Mouse (Mus musculus) lung, postnatal 4 days (tissue): Measurements from ENCODE around the gene Ifna6.

Experiments used
- DNase-seq, 2 experiments: peaks; one replicate each; pipeline ENCODE4 v3.0.0; 2021

Gene Ifna6

GRCm38 (mm10) chr4:88849698-88850097, 22.5 kb downstream of the Ifna6 start, which contains the start of gene Ifna1:
Ifna1 (plus strand) TSS chr4:88850087.
- DNase-seq = no peak

GRCm38 (mm10) chr4:88851026-88851763, 24.0 kb downstream of the Ifna6 start:
- no peak for DNase-seq

- DNase-seq = no peak
These were observed 32.0 kb downstream of the Ifna6 start for GRCm38 (mm10) chr4:88859214-88859613.

- DNase-seq = no peak
These were observed 36.1 kb downstream of the Ifna6 start for GRCm38 (mm10) chr4:88863309-88863708.

- DNase-seq = peak in 1 of 2 experiments; percentile 9
These were observed 37.4 kb downstream of the Ifna6 start for GRCm38 (mm10) chr4:88864599-88864998.

- DNase-seq = no peak
These were observed 37.9 kb downstream of the Ifna6 start for GRCm38 (mm10) chr4:88865011-88865569.

- peak; percentile 71 to 85 for DNase-seq
These were observed 40.2 kb downstream of the Ifna6 start for GRCm38 (mm10) chr4:88867366-88867925.

GRCm38 (mm10) chr4:88867926-88868911, 41.0 kb downstream of the Ifna6 start:
- DNase-seq = peak; percentile 32 to 41

GRCm38 (mm10) chr4:88872691-88873090, 45.5 kb downstream of the Ifna6 start:
- DNase-seq = peak in 1 of 2 experiments; percentile 9

- DNase-seq = no peak
These were observed 48.3 kb downstream of the Ifna6 start for GRCm38 (mm10) chr4:88875435-88876095.

- no peak for DNase-seq
These were observed 49.3 kb downstream of the Ifna6 start for GRCm38 (mm10) chr4:88876520-88876919.
